Mouse (Mus musculus) left cerebral cortex, postnatal 4 days (tissue): Measurements from ENCODE around the gene Prom1. TPM values are rescaled to one million over a fixed set of nuclear protein-coding genes. Genes with fewer than 3 reads are reported as not detected.
"Not testable (repeated sequence)": the region's sequence is repeated elsewhere in the genome, so short reads cannot be mapped to it uniquely, and the experiment has no call there.

Experiments used
- DNase-seq: peaks from one replicate; pipeline ENCODE4 v3.0.0-alpha.2; 2022
- intact Hi-C: fragments of 180-260 bp; cut with DNase I; formaldehyde crosslinking; loops from one replicate; pipeline ENCODE4 v1.15.1; 2025
- total RNA-seq, 2 experiments: library from RNA; stranded (reverse); gene quantifications; 2 replicates each; pipeline ENCODE4 v1.2.3; 2021

Gene Prom1
- 10 to 100 TPM in 1 of 2 experiments, 1 to 10 TPM in 1; 9.0 to 10.6 TPM for total RNA-seq

DNA sequence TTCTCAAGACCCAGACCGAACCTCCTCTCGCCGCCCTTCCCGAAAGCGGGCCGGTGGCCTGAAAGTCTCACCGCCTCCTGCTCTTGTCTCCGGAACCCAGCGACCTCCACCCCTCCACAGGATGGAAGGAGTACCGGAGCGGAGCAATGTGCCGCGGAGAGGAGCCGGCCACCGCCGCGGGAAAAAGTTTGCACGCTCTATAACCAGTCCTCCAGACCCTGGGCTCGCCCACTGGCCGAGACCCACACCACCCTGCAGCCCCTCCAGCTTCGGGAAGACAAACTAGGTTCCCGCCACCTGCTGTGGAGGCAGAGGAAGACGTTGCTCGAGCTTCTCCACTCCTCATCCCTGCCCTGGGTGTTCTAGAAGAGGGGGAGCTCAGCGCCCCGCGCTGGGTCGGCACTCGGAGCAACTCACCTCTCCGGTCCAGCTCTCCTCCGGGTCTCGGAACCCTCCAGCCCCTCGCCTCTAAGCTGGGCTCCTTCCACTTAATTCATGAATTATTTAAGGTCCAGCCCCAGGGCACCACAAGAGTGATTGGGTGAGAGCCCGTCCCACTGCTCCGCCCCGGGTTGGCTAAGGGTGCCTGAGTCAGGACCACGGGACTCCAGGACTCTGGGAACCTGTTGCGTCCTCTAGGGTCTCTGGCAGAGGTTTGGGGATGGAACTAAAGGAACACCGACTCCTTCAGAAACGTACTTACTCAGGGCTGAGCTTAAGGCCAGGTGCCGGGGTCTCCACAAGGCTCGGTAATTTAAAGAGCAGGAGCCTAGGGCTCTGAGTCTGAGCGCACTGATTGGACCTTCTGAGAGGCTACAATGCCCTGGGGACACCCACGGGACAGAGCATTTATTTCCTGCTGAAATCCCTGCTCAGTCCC is at the start of gene Prom1:
Prom1 (minus strand) TSS at position 802 of the 880 bp plus-strand sequence.
- intact Hi-C loops, result no loop called here
- peak; percentile 23 for DNase-seq

DNA sequence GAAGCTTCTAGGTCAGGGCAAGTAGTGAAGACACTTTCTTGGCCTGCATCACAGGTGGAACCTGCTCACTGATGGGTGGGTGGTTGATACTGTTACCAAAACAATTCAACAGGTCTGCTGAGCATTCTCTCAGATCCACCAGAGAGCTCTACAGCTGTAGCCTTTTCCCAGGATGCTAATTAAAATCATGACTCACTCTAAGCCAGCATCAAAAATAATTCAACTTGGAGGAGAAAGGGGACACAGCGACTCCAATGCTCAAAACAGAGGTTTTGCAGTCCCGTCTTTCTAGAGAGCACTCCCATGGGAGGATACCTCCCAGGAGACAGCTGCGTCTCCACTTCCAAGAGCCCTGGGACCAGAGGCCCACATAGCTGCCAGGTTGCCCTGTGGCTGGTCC is 45.9 kb upstream of the Prom1 start:
- intact Hi-C loops, result no loop called here
- no peak for DNase-seq

DNA sequence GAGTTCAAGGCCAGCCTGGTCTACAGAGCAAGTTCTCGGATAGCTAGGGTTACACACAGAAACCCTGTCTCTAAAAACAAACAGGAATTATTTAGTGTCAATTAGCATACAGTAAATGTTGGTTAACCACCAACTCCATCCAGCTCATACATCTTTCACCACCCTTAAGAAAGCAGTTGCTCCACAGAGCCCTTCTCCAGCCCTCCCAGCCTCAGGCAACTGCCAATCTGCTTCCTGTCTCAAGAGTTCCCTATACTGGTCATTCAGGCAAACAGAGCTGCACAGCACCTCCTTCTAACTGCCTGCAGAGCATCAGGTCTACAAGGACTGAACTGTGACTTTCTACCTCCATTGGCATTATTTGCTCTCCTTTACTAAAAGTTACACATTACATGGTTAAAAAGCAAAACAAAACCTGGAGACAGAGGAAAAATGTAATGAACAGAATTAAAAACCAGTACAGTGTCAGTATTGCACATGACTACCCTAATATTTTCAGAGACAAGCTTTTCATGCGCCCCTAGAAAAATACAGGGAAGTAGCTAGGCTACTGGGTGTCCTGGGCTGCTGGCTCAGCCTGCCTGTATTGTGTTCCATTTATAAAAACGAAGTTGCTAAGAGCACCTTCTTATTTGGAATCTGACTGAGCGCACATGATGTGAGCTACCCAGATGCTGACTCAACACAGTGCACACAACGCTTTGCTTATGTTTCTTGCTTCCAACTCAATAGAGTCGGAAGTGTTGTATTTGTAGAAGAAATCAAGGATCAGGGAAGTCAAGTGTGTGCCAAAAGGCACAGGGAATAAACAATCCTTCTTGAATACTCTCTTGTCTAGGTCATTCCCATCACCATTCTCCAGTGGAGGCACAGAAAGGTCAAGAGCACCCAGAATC is 44.9 kb upstream of the Prom1 start:
- DNase-seq, result no peak
- intact Hi-C loops, result no loop called here

DNA sequence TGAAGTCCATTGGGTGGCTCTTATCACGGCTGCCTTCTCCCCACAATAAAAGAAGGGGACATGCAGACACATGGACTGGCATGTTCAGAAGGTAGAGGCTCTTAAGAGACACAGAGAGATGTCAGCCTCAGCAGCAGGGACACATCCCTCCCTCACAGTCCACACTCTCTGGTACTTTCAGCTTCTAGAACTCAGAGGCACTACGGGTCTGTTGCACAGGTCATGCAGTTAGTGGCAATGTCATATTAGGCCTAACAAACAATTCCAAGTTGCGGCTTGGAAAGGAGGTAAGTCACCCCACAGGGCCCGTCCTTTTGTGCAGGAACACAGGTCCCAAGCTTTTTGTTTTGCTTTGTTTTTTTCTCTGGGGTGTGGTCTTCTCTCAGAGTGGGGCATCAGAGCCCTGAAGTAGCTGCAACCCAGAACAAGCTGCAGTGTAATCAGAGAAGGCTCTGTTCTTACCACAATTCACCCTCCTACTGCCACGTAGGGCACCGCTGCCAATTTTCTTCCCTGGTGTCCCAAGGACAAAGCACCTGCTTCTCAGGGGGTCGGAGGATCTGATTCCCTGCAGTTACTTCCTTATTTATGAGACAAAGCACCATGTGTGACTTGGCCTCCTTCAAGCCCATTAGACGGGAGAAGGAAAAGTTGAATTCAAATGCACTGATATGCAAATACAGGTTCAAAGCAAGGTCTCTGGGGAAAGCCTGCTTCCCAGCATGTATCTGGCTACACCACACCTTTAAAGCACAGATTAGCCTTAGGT is 41.8 kb upstream of the Prom1 start:
- DNase-seq, result no peak
- intact Hi-C loops, result no loop called here

DNA sequence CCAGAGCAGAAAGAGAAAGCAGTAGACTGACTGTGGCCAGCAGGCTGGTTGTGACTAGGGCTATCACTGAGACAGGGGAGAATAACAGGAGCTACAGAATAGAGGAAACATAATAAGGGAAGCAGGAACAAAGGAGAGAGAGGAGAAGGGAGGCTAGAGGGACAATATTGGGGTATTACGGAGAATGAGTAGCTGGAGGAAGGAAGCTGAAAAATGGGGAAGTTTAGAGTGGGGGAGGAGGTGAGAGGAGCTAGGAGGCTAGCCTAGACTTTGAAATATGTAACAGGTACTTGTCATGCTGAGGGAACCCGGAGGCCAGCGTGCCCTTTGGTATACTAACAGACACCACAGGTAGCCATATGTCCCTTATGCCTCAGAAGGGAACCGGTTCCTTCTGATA is 25.7 kb upstream of the Prom1 start:
- no peak for DNase-seq
- intact Hi-C loops, result no loop called here

DNA sequence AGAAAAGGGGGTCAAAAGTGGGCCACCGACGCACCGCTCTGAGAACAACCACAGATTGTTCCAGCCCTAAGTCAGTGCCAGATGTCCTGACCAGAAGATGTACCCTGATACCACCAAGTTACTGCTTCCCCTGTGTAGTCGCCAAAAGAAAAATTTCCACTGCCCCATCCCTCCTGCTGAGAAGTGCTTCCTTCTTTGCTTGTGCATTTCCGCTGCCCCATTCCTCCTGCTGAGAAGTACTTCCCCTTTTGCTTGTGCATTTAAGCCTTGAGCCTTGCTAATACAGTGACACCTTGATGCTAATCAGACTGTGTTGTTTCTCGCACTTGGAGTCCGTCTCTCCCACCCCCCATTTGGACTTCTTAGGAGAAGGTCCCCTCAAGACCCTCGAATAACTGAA is 24.7 kb upstream of the Prom1 start:
- DNase-seq, intact Hi-C loops: not testable (repeated sequence)

DNA sequence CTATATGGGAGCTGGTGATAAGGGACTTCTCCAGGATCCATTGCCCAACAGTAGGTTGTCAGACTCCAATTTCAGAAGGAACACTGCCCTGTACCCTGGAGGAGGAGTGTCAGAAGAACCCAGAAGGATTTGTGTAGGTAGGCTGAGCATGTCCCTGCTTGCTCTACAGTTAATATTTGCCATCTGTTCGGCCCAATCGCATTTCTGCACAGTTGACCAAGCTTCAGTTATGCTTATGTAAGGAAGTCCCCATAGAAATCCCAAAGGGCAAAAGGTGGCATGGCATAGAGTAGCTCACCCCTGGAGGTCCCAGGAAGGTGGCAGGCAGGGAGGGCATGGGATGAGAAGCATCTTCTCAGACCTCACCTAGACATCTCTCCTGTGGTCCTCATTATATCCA is 19.6 kb upstream of the Prom1 start:
- intact Hi-C loops, result no loop called here
- no peak for DNase-seq

DNA sequence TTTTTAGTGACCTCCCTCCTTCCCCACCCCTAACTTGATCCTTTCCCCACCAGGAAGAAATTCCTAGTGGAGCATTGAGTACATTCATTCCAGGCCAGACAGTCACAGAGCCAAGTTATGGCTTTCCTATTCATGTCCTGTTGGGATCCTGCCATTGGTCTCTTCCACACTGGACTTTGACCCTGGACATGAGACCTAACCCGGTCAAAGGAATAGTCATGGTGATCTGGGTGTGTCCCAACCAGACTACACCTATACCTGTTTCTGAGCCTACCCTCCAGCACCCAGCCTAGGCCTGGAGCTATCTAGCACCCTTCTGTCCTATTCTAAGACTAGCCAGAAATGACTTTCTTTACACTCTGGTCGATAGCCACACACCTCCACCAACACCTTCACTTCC is 11.3 kb upstream of the Prom1 start:
- no peak for DNase-seq
- intact Hi-C loops, result no loop called here

DNA sequence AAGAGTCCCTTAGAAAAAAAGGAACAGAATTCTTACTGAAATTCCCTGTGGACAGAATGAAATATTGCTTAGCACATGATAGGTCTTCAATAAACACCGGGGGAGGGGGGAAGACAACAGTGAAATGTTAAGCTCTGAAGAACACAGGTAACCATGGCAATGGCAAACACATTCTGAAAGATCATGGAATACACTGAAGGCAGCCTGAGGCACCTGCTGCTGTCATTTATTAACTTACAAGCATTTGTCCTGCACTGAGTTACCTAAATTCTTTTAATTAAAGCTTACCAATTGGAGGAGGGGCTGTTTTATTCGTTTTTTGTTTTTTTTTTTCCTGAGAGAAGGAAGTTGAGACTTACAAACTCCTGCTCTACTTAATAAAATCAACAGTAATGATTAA is 7.3 kb upstream of the Prom1 start:
- DNase-seq, result no peak
- intact Hi-C loops, result no loop called here

DNA sequence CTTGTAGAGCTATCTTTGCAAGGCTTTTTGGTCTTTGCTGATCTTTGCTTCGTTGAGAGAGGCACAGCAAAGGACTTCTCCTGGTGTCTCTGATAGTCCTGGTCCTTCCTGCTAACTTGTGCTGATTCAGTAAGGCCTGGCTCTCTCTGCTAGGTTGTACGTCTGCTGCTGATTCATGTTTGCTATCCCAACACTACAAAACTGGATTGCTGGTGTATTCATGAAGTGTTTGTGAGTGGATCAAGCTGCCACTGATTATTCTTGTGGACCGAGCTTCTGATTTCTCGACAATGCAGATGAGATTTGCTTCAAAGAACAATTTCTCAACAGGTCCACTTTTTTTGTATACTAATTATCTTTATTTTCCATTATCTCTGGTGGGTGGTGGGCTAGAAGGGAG is 6.3 kb upstream of the Prom1 start:
- intact Hi-C loops, result no loop called here
- DNase-seq, result no peak

DNA sequence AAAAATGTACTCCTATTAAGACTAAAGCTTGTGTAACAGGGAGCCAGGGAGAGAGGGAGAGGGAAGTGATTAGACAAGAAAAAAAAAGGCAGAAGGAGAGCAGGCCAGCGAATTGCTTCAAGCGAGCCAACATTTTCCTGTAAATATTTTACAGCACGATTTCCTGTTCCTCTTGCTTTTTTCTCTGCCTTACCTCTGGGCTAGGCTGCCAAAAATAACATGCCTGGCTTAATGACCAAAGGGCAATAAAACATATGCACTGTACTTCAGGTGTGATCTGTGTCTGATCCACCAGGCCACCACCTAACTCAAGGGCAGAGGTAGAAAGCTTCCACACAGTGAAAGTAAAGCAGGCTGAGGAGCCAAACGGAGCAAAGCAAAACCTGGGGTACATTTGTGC is 3.4 kb upstream of the Prom1 start:
- no peak for DNase-seq
- intact Hi-C loops, result no loop called here

DNA sequence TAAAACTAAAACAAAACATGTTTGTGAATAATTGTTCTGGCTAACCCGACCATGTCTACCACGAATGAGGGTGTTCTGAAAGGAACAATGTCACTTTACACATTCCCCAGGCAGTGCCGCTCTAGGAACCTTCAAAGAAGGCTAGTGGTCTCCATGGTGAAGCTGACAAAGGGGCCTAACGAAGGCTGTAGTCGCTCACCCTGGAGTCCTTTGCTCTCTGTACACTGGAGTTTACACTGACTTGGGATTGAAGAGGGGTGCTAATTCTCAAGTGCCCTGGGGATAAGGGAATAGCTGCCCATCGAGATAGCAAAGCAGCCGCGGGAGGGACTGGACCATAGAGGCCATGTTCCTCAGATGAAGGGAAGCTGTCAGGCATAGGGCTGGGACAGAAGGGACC is 2.9 kb upstream of the Prom1 start:
- no peak for DNase-seq
- intact Hi-C loops, result no loop called here

DNA sequence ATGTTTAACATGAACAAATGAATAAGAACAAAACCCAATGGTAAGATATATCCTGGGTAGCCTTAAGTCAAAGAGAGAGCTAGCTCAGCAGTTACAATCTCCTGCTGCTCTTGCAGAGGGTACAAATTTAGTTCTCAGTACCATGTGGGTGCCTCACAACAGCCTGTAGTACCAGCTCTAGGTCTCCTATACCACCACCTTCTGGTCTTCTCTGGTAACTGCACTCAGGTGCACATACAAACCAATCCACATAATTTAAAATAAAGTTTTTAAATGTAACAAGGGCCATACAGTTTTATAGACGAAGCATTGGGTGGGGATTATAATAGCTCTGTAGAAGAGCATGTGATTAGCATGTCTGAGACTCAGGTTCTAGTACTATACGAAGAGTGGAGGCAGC is 2.3 kb upstream of the Prom1 start:
- intact Hi-C loops, result no loop called here

DNA sequence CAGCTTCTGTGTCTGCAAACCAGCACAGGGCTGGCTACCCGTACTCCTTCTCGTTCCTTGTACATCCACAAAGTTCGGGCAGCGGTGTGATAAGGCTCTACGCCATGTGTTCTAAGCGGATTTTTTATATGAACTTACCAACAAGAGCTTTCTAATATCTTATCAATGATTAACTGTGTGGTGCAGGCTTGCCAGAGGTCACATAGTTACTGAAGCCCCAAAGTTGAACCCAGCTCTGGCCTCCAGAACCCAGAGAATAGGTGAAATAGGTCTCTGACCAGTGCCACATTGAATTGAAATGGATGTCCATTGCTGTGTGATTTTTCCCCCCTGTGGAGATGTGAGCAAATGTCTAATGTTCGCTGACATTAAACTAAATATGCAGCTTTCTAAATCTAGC is 1.3 kb upstream of the Prom1 start:
- intact Hi-C loops, result no loop called here
- no peak for DNase-seq

More for the DNA sequence above, 2.3 kb upstream of the Prom1 start:
- no peak for DNase-seq

DNA sequence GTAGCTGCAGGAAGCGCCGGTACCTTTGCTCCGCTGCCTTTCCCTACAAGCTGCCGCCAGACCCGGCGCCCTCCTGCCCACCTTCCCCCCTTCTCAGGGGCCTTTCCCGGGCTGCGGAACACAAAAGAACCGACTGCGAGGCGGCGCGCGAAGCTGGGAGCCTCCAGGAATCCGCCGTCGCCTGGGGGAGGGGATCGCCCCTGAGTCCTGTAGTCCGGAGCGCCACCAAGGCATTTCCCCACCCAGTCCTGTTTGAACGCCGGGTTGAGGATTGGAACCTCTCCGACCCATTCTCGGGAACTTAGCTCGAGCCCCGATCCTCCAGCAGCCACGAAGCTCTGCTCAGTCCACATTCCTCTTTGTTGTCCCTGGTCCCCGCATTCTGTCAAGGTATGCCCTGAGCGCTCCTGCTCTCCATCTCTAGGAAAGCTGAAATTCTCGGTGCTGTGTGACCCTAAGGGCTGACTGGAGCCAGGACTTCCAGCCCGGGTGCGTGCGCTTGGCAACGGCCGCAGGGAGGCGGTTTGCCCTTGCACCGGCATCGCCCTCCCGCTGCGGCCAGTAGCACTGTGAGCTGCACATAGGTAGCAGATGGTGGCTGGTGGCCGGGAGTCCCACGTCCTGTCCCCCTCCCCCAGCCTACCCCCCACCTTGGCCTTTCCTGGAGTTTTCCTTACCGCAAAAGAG is 1.1 kb downstream of the Prom1 start:
- intact Hi-C loops, result no loop called here
- DNase-seq, result peak; percentile 67

DNA sequence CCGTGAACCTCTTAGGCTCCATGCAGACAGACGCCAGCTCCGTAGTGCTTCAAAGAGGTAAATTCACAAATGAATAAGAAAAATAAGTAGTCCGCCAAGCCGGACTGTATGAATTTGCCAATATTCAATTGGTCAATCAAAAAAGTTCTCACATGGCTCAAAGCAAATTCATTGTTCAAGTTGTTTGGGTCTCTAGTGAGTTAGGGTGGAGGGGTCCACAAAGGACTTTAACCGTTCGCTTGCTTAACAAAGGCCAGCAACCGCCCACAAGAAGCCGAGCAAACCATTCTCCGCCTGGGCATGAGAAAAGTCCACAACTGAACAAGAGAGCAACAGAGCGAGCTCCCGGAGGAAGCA is 1.7 kb downstream of the Prom1 start:
- no peak for DNase-seq
- intact Hi-C loops, result no loop called here

DNA sequence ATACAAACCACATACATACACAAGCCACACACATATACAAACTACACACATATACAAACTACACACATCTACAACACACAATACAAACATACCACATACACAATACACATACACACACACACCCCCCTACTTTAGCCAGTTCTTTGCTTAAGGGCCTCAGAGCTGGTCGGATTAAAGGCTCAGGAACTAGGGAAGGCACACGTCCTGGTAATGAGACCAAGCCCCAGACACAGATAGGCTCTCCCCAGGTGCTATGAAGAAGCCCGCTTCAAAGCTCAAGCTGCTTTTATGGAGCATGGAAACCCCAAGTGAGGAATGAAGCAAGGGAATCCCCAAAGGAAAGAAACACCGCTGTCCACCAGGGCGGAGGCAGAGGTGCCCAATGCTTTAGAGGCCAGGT is 4.8 kb downstream of the Prom1 start:
- DNase-seq, result no peak
- intact Hi-C loops, result no loop called here

DNA sequence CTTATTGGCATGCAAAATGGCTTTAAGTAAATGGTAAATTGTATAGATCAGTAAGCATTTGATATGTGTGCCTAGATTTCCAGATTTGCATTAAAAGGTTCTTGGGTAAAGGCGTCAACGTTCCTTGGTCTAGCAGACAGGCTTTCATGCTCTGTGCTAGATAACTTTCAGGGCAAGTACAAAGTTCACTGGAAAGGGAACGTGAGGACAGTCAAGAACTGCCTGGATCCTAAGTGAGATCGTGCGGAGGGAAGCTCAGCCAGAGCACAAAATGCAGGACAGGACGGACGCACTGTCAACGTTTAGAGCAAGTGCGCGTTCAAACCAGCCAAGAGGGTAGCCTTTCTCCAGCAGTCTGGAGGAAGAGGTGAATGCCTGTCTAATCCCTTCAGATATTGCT is 5.7 kb downstream of the Prom1 start:
- no peak for DNase-seq
- intact Hi-C loops, result no loop called here

DNA sequence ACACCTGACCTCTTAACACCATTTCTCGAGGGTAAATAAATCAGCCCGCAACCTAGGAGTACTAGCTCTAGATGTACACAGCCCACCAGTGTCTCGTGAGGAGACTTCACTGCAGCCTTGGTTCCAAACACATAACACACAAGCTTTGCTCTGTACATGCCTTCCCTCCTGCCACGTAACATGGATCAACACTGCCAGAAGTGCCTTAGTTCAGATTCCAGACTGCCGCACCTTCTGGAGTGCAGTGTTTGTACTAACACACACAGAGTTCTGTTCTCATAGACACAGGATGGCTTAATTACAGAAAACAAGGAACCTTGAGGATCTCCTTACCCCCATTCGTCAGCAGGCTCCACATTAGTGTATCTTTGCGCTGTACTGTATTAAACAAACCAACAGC is 6.1 kb downstream of the Prom1 start:
- DNase-seq, result no peak
- intact Hi-C loops, result no loop called here

DNA sequence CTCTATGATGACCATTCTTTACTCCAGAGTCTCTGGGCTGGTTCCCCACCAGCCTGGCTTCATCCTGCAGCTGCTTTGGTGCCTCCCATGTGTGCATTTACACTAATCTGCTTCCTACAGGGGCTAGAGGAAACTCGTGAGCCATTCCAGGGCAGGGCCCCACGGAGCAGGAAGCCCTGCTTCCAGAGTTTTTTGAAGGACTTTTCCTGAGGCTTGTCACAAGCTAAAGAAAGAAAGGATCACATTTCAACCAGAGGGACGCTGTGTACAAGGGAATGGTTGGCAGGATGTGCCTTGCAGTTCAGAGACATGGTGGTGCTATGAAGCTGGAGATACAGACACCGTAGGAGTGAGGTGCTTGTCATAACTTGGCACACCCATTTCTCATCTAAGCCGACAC is 14.8 kb downstream of the Prom1 start:
- intact Hi-C loops, result no loop called here
- DNase-seq, result no peak

DNA sequence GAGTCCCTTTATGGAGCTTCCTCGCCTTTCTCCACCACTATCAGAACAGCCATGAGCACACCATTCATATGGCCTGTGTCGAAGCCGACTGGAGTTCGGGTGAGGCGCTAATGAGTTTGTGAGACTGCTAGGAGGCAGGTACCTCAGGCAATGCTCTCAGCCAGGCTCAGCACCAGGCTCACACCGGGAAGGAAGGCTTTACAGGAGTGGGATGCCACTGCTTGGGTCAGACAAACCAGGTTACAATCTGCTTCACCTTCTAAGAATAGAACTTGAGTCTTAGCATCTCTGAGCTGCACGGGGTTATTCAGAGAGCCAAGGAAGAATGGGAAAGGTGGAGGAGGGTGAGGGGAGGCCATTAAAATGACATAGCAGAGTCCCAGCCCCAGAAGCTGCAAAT is 16.0 kb downstream of the Prom1 start:
- no peak for DNase-seq
- intact Hi-C loops, result no loop called here
